Mouse (Mus musculus) lung, adult 18-20 months (tissue): ENCODE measurements around the gene Dus2.
"Not testable (repeated sequence)": the region's sequence is repeated elsewhere in the genome, so short reads cannot be mapped to it uniquely, and the experiment has no call there.

Experiments used
- DNase-seq, 2 experiments: peaks; one replicate each; pipeline ENCODE4 v3.0.0; 2022; ENCODE audit warnings: mixed read lengths in 2 of 2

Dus2 gene

GRCm38 (mm10) chr8:105990856-105991387 lies at the start of gene Dus2:
TSS of gene Dus2 (plus strand) at chr8:105991337.
- peak; percentile 82 to 88 for DNase-seq

DNA sequence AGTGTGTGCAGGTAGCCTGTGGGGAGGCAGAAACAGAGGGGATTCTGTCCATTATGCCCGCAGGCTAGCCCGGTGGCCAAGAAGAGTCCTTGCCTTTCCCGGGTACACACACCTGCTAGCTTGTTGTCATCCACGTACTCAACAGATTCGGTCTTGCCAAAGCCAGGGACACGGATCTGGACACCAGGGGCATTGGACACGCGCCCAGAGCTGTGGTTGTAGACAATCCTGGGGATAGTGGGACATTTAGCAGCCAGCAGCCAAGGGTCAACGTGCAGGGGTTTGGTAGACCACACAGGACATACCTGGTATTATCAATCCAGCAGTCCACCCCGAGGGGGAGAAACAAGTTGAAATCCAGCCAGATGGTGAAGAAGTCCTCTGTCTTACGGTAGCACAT lies 49.1 kb upstream of the Dus2 start:
- DNase-seq, result no peak

DNA sequence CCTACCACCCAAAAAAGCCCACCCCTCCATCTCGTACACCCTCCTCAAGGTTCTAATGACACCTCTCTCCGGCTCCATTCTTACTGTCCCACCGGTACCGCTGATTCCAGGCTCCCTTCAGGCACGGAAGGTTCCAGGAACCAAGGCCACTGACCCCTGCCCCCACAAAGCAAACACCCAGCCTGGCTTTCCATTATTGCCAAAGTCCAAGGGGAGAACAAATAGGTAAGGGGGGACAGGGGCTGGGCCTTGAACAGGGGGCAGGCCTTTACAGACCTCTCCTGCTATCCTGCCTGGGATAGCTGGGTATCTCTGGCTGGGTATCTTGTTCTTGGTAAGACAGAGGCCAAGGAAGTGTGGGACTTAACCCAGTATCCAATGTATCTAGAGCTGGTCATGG lies 48.6 kb upstream of the Dus2 start:
- no peak for DNase-seq

- no peak for DNase-seq
These were observed 47.8 kb upstream of the Dus2 start, which contains the start of gene Lcat for GRCm38 (mm10) chr8:105943321-105943739. TSS of gene Lcat (minus strand) at chr8:105943382.

DNA sequence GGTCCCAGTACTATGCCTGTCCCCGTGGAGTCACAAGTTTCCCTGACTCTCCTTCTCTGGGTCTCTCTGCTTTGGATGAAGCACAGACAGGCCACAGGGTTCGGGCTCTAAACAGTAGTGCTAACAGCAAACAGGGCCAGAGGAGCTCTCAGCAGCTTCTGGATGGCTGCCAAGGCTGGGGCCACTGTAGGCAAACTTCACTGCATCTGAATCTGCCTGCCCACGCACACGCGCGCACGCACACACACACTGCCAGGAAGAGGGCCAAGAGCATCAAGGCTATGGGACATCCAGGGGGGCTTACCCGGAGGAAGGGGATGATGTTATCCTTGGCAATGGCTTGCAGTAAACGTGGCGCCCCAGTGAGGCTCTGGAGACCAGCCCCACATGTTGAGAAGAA lies 41.8 kb upstream of the Dus2 start:
- no peak for DNase-seq

DNA sequence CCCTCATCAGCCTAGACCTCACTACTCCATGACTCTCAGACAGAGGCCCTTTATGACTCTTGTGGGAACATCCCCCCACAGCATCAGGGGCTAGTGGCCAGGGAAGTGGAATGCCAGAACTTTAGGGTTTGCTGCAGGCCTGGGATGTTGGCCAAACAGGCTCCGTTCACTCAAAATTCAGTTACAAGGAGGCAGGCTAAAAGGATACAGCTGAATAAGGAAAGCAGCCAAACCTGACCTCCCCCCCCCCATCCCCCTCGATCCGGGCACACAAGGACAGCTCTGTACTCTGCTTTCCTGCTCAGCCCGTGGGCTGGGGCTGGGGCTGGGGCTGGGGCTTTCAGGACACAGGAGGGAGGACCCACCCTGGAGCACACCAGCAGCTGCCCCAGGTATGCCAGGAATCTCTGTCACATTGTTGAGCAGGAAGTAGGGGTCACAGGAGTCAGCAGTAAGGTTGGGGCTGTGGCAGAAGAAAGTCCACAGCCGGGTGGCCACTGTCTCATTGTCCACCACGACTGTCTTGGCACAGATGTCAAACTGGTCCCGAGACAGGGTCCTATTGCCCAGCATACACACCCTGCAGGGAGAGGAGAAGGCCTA lies 40.0 kb upstream of the Dus2 start:
- no peak for DNase-seq

GRCm38 (mm10) chr8:105956556-105956955 lies 34.6 kb upstream of the Dus2 start:
- peak in 1 of 2 experiments; percentile 31 for DNase-seq

DNA sequence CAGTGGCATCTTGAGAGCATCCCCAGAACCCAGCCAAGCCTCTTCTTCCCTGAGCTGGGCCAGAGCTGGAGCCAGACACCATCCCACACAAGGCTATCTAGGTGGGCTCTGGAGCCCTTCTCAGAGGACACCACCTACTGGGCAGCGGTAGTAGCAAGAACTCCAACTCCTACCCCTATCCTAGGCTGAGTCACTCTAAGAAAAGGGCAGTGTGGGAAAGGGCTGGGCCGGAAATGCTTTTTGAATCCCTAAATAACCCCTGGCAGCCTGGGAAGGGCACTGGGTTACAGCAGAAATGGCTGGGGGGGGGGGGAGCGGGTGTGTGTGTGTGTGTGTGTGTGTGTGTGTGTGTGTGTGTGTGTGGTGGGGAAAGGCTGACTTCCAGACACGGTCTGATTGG lies 33.3 kb upstream of the Dus2 start:
- DNase-seq, result peak; percentile 50 to 63

DNA sequence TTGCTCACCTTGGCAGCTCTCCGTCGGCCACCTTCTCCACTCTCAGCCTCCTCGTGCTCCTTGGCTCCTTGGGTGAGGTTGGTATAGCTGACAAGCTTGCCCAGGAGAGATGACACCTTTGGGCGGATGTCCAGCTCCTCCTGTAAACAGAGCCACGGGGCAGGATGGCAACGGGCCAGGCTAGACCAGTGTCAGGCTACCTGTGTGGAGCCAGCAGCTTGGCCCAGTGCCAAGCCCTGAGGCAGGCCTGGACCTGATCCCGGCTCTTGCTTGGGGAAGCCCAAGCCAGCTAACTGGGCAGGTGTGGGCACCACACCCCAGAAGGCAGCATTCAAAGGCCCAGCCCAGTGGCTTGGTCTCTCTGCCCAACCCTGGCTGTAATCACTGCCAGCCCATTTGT lies 31.8 kb upstream of the Dus2 start:
- peak; percentile 71 to 82 for DNase-seq

DNA sequence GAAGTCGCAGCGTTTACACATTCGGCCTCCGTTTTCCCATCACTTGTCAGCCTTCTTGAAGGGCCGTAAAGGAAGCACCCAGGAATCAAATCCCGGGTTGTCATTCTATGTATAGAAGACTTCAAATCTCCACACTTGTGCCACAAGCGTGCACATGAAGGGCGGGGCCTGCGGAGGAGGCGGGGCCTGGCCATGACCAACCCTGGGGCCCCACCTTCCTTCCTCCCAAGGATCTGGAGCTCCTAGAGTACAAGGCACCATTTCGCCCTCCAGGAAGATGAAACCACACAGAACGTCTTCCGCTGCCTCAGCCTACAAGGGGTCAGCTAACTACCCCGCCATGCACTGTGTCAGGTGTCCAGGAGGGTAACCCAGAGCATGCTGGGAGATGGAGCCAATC lies 30.0 kb upstream of the Dus2 start:
- DNase-seq, result no peak

DNA sequence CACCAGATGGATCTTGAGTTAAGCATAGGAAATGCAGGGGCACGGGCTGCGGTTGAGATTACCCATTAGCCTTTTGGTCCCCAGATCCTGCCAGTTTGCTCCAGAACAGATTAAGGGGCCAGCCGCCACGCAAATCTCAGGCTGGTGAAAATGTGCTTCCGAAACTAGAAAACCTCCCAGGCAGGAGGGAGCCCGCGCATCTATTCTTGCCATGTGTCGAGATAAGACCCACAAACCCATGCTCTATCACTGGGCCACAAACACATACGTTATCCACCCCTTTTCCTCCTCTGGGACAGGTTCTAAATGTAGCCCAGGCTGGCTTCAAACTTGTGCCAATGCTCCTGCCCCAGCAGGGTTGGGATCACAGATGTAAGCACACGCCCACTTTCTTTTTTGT lies 29.6 kb upstream of the Dus2 start:
- DNase-seq, result no peak

GRCm38 (mm10) chr8:105964506-105965265 lies 26.5 kb upstream of the Dus2 start:
- DNase-seq, result no peak

- DNase-seq, result peak; percentile 58 to 63
These were observed 25.8 kb upstream of the Dus2 start for GRCm38 (mm10) chr8:105965266-105965904.

DNA sequence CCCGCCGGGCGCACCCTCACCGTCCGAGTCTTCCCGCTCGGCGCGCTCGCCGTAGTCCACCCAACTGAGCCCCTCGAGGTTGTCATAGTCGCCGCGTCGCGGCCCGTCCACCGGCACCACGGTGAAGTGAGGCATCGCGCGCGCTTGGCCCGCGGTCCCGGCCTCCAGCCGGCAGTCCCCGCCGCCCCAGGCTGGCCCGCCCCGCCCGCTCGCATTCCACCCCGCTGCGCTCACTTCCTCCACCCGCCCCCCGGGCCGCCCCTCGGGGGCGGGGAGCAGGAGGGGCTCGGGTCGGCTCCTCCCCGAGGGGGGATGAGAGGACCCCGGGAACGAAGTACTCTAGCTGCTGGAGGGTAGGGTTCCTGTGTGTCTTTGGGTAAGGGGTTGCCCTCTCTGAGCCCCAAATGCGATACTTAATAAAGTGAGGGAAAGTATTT lies 25.2 kb upstream of the Dus2 start, which contains the start of gene Slc12a4:
Slc12a4 (minus strand) TSS at position 193 of the 437 bp plus-strand sequence.
- peak; percentile 82 to 88 for DNase-seq

DNA sequence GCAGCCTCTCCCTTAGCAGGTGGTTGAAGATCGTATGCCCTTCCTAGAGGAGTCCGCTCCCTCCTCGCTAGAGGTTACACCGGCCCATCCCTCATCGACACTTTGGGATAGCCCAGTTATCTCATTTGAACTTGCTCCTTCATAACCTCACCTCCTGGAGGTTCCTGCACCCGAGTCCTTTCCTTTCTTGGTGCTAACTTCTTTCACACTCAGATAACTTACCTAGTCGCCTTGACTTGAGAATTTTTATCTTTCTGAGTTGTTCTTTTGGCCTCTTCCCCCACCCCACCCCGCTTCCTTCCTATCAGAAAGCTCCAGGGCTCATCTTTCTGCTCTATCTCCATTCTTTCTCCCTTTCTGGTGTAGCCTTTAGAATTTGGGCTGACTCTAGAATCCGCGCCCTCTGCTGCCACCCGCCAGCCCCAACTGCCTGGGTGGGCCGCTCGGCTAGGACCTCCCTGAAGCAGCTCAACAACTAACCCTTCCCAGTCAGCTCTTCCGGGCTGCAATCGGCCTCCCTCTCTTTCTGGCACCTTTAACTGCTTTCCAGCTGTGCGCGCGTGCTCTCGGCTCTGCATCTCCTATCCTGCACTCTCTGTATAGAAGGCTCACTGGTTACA lies 24.3 kb upstream of the Dus2 start:
- peak in 1 of 2 experiments; percentile 38 for DNase-seq

DNA sequence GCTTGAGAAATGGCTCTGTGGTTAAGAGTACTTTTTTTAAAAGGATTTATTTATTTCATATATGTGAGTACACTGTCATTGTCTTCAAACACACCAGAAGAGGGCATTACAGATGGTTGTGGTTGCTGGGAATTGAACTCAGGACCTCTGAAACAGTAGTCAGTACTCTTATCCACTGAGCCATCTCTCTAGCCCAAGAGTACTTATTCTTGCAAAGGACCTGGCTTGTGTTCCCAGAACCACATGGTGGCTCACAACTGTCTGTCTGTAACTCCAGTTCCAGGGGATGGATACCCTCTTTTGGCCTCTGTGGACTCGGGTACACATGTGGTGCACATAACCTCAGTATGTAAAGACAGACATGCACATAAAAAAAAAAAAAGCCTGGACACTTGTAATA lies 21.8 kb upstream of the Dus2 start:
- DNase-seq, result no peak

DNA sequence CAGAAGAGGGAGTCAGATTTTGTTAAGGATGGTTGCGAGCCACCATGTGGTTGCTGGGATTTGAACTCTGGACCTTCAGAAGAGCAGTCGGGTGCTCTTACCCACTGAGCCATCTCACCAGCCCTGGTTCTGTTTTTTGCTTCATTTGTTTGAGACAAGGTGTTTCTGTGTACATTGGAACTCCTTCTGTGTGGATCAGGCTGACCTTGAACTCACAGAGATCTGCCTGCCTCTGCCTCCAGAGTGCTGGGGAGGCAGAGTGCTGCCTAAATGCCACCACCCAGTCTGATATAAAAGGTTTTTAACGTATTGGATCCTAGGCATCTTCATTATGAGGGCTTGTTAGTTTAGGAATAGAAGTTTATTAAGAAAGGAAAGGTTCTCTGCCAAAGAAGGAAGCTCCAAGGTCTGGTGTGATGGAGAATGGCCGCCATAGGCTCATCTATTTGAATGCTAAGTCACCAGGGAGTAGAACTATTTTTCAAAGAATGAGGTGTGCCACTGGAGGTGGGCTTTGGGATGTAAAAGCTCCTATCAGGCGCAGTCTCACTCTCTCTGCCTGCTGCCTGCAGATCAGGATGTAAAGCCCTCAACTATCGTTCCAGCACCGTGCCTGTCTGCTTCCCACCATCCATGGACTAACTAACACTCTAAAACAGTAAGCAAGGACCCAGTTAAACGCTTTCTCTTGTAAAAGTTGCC lies 20.0 kb upstream of the Dus2 start:
- DNase-seq, result no peak

DNA sequence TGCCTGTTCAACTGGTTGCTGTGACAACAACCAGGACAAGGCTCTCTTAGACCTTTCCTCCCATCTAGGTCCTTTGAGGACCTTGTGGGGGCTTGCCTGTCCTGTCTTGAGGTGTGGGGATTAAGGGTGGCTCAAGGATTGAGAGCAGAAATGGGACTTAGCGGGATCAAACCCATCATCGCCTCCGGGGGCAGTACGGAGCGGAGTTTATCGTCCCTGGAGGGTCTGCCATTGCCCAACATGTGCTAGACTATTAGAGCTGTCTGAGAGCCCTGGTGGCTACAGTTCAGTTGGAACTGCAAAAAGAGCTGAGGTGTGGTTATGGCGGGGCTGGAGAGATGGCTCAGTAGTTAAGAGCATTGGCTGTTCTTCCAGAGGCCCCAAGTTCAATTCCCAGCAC lies 15.8 kb upstream of the Dus2 start:
- no peak for DNase-seq

GRCm38 (mm10) chr8:105979325-105979724 lies 11.8 kb upstream of the Dus2 start, which contains the start of gene Dpep3:
TSS of gene Dpep3 (minus strand) at chr8:105979429.
- no peak for DNase-seq

- DNase-seq, result no peak
These were observed 10.0 kb upstream of the Dus2 start for GRCm38 (mm10) chr8:105981146-105981545.

DNA sequence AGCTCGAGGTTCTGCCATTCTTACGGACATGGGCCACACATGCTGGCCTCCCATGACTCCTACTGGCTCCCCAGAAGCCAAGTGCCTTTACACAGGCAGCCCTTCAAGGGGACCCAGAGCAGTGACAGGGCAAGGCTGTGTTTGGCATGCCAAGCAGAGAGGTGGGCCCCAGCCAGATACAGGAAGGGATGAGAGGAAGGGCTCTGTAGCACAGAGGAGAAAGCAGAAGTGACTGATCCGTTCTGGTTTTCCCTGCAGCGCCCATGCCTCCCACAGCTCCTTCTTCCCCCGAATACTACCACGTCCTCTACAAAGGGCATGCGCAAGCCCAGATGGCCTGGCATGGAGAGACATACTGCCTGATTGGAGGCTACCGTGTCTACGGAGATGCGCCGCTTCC lies 7.7 kb upstream of the Dus2 start:
- DNase-seq, result not testable (repeated sequence)

DNA sequence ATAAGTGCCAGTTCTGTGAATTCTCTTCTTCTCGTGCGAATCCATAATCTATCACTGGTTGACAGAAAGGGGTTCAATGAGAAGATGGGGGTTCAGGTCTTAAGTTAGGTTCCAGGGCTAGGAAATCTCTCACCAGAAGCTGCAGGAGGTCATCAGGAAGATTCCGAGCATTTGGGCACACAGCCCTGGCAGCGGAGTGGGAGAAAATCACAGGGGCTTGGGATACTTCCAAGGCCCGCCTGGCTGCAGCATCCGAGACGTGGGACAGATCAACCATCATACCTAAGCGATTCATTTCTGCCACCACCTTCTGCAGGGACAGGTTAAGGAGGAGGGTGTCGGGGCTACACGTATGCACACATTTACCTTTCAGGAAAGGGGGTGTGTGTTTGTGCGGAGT lies 2.6 kb upstream of the Dus2 start:
- no peak for DNase-seq
